Mouse (Mus musculus) forebrain, embryonic 14.5 days (tissue): ENCODE data around the gene Zfp786. TPM values are rescaled to one million over a fixed set of nuclear protein-coding genes. Genes with fewer than 3 reads are reported as not detected.
A peak's percentile ranks its signal among the peaks of the same experiment; 100 is the strongest.

Experiments
- ATAC-seq: fragments of 200-750 bp; cut with Nextera tagmentation; 2 replicates; pipeline ENCODE4 v1.8.0; 2017; ENCODE audit warnings: mild to moderate bottlenecking, moderate library complexity
- DNase-seq: peaks from one replicate; pipeline ENCODE4 v3.0.0-alpha.2; 2015; ENCODE audit warnings: low spot score
- H3K27ac ChIP-seq: fragments of 300-500 bp; sonication (generic); 2 replicates; pipeline ENCODE4 v1.5.1; 2014; ENCODE audit warnings: low read depth, mild to moderate bottlenecking, control low read depth, low read length, moderate library complexity
- H3K27me3 ChIP-seq: fragments of 300-500 bp; sonication (generic); replicated peaks from 2 replicates; pipeline ENCODE4 v1.6.1; 2014; ENCODE audit warnings: low read length, control low read depth, mixed read lengths; ENCODE audit not compliant: control insufficient read depth, insufficient read depth
- H3K36me3 ChIP-seq: fragments of 300-500 bp; sonication (generic); 2 replicates; pipeline ENCODE4 v1.6.1; 2014; ENCODE audit warnings: low read length, control low read depth; ENCODE audit not compliant: control insufficient read depth, insufficient read depth
- H3K4me1 ChIP-seq: fragments of 300-500 bp; sonication (generic); 2 replicates; pipeline ENCODE4 v1.6.1; 2014; ENCODE audit warnings: antibody characterized with exemption, low read length, control low read depth; ENCODE audit not compliant: control insufficient read depth, insufficient read depth
- H3K4me2 ChIP-seq: fragments of 300-500 bp; sonication (generic); 2 replicates; pipeline ENCODE4 v1.6.1; 2014; ENCODE audit warnings: mild to moderate bottlenecking, control low read depth, low read length
- H3K4me3 ChIP-seq: fragments of 300-500 bp; sonication (generic); 2 replicates; pipeline ENCODE4 v1.5.1; 2014; ENCODE audit warnings: low read depth, low read length, control low read depth
- H3K9ac ChIP-seq: fragments of 300-500 bp; sonication (generic); 2 replicates; pipeline ENCODE4 v1.6.1; 2014; ENCODE audit warnings: mild to moderate bottlenecking, low read length, control low read depth, moderate library complexity
- H3K9me3 ChIP-seq: fragments of 300-500 bp; sonication (generic); replicated peaks from 2 replicates; pipeline ENCODE4 v1.6.1; 2016; ENCODE audit warnings: low read length, control low read depth, mixed read lengths; ENCODE audit not compliant: control insufficient read depth
- WGBS: fragments of 180-500 bp; shearing (Covaris S2); extraction: QIAGEN DNeasy Blood & Tissue Kit; methylation state at CpG from one replicate; pipeline ENCODE4 v1.1.7; 2014; 5-methylcytosine and 5-hydroxymethylcytosine counted together
- polyA plus RNA-seq: library from polyadenylated mRNA; unstranded; fragments of >200 nt; fragmentation: Nextera tagmentation; extraction: Ambion mirVana; gene quantifications from 2 replicates; pipeline ENCODE4 v1.2.1, GENCODE M21; 2014

Gene Zfp786
- polyA plus RNA-seq, 1 experiment from 2014 or later: 10.6 TPM

DNA sequence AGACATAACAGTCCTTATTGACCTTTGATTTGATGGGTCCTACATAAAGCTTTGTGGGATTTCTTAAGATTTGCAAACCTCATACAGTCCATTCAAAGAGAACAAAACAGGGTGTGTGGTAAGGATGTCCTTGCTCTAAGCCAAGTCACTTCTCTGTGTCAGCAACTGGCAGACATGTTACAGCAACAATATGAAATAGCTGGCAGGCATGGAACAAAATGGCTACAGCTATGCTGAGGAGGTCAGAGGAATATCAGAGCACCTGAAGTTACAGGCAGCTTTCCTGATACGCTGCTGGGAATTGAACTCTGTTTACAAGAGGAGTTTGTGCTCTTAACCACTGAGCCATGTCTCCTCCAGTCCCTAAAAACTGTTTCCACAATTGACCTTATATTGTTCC, 1.6 kb upstream of the Zfp786 start:
- Histone ChIP-seq H3K4me3 (no peak overlapping the region), H3K27ac (no peak overlapping the region), H3K9me3 (no peaks in the 10 kb centered on the region), H3K36me3 (no peaks in the 10 kb centered on the region), H3K27me3 (no peaks in the 10 kb centered on the region), H3K4me2 (no peak overlapping the region), H3K4me1 (peaks cover 9% of the 10 kb centered on the region), H3K9ac (no peak overlapping the region)
- WGBS: 85% methylated on average over 1 of the region's 1 CpGs
- no peak for DNase-seq
- ATAC-seq: no peak

DNA sequence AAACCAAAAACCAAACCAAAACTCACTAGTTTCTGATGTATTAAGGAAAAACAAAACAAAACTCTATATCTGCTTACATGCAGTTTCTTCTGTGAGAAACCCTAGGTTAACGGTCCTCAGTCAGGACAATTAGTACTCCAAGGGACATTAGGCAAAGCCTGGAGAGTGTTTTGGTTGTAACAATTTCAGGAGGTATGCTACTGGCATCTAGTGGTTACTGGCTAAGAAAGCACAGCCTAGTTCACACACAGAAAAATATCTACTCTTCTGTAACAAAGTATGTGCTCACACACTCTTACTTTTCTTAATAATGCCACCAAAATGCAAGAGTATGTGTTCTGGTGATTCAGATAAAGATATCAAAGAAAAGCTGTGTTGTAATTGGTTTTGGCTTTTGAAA, 1.7 kb downstream of the Zfp786 start:
- Histone ChIP-seq H3K27me3 (no peaks in the 10 kb centered on the region), H3K9me3 (no peaks in the 10 kb centered on the region), H3K27ac (no peak overlapping the region), H3K9ac (no peak overlapping the region; the same call in 1 of the 2 replicates), H3K4me3 (peak overlapping the region; percentile 78), H3K4me1 (peaks cover 7% of the 10 kb centered on the region), H3K36me3 (peaks cover 22% of the 10 kb centered on the region), H3K4me2 (peak overlapping the region; percentile 47)
- ATAC-seq: no peak
- peak; percentile 67 for DNase-seq
- WGBS: 11% methylated on average over 1 of the region's 1 CpGs

DNA sequence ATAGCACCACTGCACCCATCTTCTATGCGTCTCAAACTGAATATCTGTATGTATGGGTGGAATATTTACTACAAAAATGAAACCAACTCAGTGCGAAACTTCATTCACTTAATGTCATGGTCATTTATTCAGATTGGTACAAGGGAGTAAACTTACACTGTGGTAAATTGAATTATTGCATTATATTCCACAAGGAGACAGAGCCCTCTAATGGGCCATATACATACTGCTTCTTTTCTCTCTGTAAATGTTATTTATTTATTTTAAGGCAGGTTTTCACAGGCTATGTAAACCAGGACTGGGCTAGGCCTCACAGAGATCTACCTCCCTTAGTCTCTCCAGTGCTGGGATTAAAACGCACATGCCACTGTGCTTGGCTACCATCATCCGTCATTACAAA, 3.2 kb downstream of the Zfp786 start:
- H3K9ac ChIP-seq: no peak overlapping the region
- no peak for ATAC-seq

DNA sequence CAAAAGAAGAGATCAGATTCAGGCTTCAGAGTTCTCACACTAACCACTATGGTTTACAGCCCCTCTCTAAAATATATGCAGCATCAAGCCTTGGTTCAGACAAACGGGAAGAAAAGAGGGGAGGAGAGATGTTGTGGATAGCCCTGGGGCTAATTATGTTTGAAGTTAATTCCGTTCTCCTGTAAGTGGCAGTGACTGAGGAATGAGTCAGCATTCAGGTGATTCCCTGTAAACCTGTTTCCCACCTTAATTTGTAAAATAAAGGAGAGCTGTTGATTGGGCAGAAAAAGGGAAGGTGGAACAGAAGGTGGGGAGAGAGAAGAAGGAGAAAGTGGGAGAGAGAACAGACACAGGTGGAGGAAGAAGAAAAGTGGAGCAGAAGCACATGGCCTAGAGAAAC, 6.4 kb downstream of the Zfp786 start:
- H3K4me2 ChIP-seq: no peak overlapping the region
- peaks cover 5% of the 10 kb centered on the region for H3K4me1 ChIP-seq
- no peak overlapping the region for H3K9ac ChIP-seq
- WGBS: 61% methylated on average over 2 of the region's 2 CpGs
- ATAC-seq (no peak), DNase-seq (no peak)
- peaks cover 69% of the 10 kb centered on the region for H3K36me3 ChIP-seq
- H3K27ac ChIP-seq: no peak overlapping the region
- no peaks in the 10 kb centered on the region for H3K27me3 ChIP-seq
- H3K9me3 ChIP-seq: no peaks in the 10 kb centered on the region
- H3K4me3 ChIP-seq: no peak overlapping the region

More for the DNA sequence above, 3.2 kb downstream of the Zfp786 start:
- no peaks in the 10 kb centered on the region for H3K9me3 ChIP-seq
- H3K27me3 ChIP-seq: no peaks in the 10 kb centered on the region
- H3K4me3 ChIP-seq: no peak overlapping the region
- DNase-seq: no peak
- no peak overlapping the region for H3K27ac ChIP-seq
- H3K4me2 ChIP-seq: no peak overlapping the region
- H3K4me1 ChIP-seq: peaks cover 7% of the 10 kb centered on the region
- 95% methylated on average over 4 of the region's 4 CpGs for WGBS
- peaks cover 37% of the 10 kb centered on the region for H3K36me3 ChIP-seq

DNA sequence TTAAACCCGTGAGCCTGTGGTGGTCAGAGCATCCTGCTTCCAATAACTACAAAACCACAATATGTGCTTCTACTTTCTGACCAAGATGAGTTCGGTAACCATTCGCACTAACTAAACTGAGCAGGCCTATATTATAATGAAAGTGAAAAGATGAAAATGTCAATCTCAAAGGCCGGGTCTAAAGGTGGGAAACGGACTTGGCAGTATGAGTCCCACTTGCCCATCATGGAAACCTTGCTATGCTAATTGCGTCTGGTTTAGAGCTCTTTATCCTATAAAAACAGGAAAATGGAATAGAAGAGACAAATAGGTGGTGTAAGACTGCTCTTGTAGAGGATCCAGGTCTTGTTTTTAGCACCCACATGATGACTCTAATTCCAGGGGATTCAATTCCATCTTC, 8.9 kb downstream of the Zfp786 start:
- Histone ChIP-seq H3K36me3 (peaks cover 78% of the 10 kb centered on the region), H3K9me3 (no peaks in the 10 kb centered on the region), H3K9ac (no peak overlapping the region), H3K4me1 (no peaks in the 10 kb centered on the region), H3K4me2 (no peak overlapping the region), H3K27ac (no peak overlapping the region), H3K27me3 (no peaks in the 10 kb centered on the region), H3K4me3 (no peak overlapping the region)
- no peak for ATAC-seq
- no peak for DNase-seq
- WGBS: 92% methylated on average over 6 of the region's 6 CpGs

DNA sequence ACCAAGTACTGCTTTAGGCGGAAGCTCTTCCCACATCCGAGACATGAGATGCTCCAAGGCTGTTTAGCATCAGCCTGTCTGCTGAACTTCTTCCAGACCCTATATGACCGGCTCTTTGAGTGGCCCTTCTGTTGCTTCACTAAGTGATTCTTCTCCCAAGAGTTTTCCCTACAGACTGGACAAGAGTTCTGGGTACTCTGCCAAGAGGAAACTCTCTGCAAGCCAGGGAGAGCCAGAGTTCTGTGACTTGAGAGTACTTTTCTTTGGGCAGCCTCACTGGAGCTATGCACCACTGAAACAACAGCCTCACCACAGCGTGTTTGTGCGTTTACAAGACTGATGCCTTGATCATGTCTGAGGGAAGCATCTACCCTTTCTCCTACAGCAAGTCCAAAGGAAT, 9.4 kb downstream of the Zfp786 start:
- H3K4me2 ChIP-seq: no peak overlapping the region
- DNase-seq (no peak), ATAC-seq (no peak)
- 93% methylated on average over 5 of the region's 5 CpGs for WGBS
- H3K27ac ChIP-seq: no peak overlapping the region
- no peaks in the 10 kb centered on the region for H3K27me3 ChIP-seq
- H3K36me3 ChIP-seq: peaks cover 78% of the 10 kb centered on the region
- H3K4me3 ChIP-seq: no peak overlapping the region
- H3K4me1 ChIP-seq: no peaks in the 10 kb centered on the region
- no peak overlapping the region for H3K9ac ChIP-seq
- H3K9me3 ChIP-seq: no peaks in the 10 kb centered on the region

DNA sequence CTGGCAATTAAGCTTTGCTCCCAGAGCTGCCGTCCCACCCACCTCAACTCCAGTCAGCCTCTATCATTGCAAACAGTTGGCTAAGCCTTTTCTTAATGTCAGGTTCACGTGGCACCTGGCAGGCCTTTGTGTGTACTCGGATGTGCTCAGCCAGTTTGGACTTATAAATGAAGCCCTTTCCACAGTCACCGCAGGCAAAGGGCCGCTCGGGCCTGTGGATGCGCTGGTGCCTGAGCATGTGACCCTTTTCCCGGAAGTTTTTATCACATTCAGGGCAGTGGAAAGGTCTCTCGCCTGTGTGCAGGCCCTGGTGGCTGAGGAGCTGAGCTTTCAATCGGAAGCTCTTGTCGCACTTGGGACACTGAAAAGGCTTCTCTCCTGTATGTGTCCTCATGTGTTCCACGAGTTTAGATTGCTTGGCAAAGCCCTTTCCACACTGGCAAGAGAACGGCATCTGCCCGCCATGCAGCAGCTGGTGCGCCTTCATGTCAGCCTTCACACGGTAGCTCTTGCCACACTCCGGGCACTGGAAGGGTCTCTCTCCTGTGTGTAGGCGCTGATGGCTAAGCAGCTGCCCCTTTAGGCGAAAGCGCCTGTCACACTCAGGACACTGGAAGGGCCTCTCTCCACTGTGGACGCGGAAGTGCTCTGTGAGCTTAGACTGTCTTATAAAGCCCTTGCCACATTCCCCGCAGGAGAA, 10.9 kb downstream of the Zfp786 start:
- WGBS: 92% methylated on average over 23 of the region's 23 CpGs
- no peak overlapping the region for H3K9ac ChIP-seq
- no peak overlapping the region for H3K4me2 ChIP-seq
- ATAC-seq (no peak), DNase-seq (no peak)
- peaks cover 64% of the 10 kb centered on the region for H3K36me3 ChIP-seq
- H3K27me3 ChIP-seq: no peaks in the 10 kb centered on the region
- H3K27ac ChIP-seq: no peak overlapping the region
- no peaks in the 10 kb centered on the region for H3K9me3 ChIP-seq
- no peak overlapping the region for H3K4me3 ChIP-seq
- H3K4me1 ChIP-seq: no peaks in the 10 kb centered on the region

DNA sequence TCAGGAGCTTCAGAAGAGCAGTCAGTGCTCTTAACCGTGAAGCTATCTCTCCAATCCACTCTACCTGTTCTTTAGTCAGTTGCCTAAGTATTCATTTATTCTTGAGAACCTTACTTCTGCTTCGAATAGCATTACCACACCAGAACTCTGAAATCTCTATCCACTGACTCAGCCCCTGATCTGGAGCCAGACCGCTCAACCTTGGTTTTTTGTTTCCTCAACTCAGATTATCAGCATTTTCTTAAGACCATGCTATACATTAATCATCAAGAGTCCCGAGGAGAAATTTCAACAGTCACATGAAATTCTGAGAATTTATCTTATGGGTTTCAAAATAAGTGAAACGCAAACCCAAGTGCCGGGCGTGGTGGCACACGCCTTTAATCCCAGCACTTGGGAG, 11.9 kb downstream of the Zfp786 start:
- Histone ChIP-seq H3K4me2 (no peak overlapping the region), H3K27me3 (no peaks in the 10 kb centered on the region), H3K36me3 (peaks cover 53% of the 10 kb centered on the region), H3K4me1 (no peaks in the 10 kb centered on the region), H3K27ac (no peak overlapping the region), H3K9ac (no peak overlapping the region), H3K4me3 (no peak overlapping the region), H3K9me3 (no peaks in the 10 kb centered on the region)
- 95% methylated on average over 8 of the region's 8 CpGs for WGBS
- ATAC-seq: no peak
- DNase-seq: no peak

DNA sequence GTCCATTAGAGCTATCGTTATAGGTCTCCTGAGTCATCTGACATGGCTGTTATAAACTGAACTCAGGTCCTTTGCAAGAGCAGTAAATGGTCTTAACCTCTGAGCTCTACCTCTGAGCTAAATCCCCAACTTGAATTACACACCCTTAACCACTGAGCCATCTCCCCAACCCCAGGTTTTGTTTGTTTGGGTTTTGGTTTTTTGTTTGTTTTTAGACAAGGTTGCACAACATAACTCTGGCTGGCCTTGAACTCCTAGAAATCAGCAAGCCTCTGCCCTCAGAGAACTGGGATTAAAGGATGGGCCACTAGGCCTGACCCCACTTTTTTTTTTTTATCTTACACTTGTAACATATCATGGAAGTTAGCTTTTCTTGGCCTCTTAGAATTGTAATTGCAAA, 14.5 kb downstream of the Zfp786 start:
- H3K9ac ChIP-seq: no peak overlapping the region
- no peak overlapping the region for H3K4me3 ChIP-seq
- WGBS: 98% methylated on average over 1 of the region's 1 CpGs
- no peak overlapping the region for H3K4me2 ChIP-seq
- DNase-seq (no peak), ATAC-seq (no peak)
- H3K27ac ChIP-seq: no peak overlapping the region
- peaks cover 28% of the 10 kb centered on the region for H3K36me3 ChIP-seq
- peaks cover 11% of the 10 kb centered on the region for H3K4me1 ChIP-seq
- no peaks in the 10 kb centered on the region for H3K9me3 ChIP-seq
- no peaks in the 10 kb centered on the region for H3K27me3 ChIP-seq
